Mouse (Mus musculus) thymus, postnatal 25 days (tissue): ENCODE measurements at regions not wholly inside any gene's neighbourhood (a gene's known extent, or its start where the extent isn't known, plus 50 kb on each side); places are given as distances from the start of the nearest gene placed in this dataset.

Source experiments
- DNase-seq: peaks from one replicate; pipeline ENCODE4 v3.0.0; 2022

DNA sequence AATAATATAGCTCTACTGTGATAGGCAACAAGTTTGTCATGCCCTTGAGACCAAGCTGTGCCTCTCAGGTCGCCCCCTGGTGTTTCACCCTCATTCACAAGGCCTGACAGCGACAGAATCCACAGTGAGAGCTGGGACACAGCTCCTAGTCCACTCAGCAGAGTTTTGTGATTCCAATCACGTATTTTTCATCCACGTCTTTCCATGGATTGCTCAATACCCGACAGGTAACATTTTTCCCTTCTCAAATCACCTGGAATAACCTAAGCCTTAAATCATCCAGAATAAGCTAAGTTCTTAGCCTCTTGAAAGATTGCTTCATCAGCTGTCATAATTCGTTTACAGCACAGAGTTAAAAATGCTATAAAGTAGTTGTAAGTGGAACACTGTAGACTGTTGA, 211.3 kb downstream of the Ccdc91 start:
- DNase-seq, result no peak

DNA sequence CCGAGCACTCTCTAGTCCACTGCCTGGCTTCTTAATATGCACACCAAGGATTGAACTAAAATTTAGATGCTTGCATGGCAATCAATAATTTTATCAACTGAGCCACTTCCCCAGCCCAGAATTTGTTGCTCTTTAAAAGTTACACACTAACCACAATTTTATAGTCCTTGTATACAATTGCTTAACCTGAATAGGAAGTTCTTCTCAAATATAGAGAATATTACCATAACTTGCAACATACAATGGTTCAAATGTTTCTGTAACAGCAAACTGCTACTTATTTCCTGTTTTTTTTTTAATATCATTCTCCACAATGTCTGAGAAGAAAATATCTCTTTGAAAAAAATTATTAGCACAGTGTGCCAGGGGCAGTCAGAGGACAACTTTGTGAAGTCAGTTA, 222.6 kb downstream of the Ccdc91 start:
- DNase-seq, result no peak

DNA sequence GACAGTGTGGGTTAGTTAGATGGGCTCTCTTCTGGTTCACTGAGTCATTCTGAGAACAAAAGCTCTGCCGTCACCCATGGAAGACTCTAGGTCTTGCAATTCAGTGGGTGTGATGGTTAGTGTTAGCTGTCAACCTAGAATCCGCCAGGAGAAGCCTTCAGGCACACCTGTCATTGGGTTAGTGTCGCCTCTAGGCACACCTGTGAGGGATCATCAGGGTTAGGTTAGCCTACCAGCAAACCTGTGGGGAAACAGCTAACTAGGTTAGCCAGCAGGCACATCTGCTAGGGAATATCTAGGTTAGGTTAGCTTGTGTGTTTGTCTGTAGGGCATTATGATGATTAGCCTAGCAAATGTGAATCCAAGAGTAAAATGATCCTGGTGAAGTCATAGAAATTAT, 223.8 kb downstream of the Ccdc91 start:
- DNase-seq, result no peak

DNA sequence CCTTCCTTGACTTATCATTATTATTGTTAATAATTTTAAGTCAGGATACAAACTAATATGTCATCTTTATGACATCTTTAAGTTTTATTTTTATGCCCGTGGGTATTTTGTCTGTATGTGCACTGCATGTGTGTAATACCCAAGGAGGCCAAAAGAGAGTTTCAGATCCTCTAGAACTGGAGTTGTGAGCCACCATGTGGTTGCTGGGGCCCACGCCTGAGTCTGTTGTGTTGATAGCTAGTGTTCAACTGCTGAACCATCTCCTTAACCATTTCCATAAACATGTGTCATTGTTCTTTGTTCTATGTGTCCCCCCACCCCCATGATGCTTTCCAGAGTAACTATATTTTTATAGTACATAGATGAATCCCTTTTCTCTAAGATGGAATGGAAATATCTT, 225.0 kb downstream of the Ccdc91 start:
- no peak for DNase-seq

DNA sequence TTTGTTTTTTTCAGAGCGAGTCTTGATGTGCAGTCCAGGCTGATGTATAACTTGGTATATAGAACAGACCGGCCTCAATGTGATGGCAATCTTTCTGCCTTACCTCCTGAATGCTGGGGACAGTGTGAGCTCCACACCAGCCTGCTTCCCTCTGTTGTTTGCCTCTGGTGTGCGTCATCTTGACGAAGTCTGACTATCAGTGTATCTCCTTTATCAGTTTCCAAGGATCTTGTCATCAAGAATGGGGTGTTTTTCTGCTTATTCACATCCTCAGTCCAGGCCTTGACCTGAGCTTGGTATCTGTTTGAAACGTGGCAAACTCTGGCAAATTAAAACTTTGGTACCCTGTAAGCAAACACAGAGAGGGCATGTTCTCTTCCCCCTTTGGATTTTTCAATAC, 226.3 kb downstream of the Ccdc91 start:
- no peak for DNase-seq

DNA sequence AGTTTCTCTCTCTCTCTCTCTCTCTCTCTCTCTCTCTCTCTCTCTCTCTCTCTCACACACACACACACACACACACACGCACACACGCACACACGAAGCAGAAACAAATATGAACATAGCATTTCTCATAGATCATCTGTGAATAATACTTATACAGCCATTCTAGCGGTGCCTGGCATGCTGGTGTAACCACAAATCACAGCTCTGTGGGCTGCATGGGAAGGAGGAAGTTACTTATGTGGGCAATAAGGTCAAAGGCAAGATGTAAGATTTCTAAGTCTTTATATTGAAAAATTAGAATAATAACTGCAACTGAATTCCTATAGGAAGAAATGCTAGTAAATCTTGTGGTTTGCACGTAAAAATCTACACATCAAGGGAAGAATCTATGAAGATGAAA, 228.7 kb downstream of the Ccdc91 start:
- no peak for DNase-seq

DNA sequence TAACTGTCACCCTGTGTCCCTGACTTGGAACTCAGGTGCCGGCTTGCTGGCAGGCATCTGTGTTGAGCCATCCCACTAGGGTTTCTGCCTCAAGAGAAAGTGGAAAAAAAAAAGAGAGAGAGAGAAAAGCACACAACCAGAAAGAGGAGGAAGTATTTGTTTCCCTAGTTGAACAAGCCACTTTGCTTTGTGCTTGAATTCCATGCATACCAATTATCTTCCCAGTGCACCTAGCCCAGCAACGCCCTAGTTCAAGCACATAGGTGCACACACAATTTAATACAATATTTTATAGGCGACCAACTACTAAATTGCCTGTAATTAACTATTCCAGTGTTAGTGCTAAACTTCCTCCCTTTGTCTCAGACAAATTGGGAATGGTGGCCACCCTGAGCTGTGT, 230.3 kb downstream of the Ccdc91 start:
- no peak for DNase-seq

DNA sequence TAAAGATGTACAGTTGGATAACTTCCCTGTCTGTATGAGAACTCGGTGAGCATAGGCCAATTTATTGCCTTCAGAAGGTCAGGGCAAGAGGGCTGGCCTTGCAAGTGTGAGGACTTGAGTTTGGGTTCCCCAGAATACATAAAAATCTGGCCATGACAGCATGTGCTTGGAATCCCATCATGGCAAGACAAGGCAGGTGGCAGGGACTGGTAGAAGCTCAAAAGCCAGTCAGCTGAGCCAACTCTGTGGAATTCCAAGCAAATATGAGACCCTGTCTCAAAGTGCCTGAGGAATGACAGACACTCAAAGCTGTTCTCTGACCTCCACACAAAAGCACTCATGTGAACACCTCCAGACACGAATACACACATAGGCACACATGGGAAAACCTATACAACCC, 231.1 kb downstream of the Ccdc91 start:
- no peak for DNase-seq

DNA sequence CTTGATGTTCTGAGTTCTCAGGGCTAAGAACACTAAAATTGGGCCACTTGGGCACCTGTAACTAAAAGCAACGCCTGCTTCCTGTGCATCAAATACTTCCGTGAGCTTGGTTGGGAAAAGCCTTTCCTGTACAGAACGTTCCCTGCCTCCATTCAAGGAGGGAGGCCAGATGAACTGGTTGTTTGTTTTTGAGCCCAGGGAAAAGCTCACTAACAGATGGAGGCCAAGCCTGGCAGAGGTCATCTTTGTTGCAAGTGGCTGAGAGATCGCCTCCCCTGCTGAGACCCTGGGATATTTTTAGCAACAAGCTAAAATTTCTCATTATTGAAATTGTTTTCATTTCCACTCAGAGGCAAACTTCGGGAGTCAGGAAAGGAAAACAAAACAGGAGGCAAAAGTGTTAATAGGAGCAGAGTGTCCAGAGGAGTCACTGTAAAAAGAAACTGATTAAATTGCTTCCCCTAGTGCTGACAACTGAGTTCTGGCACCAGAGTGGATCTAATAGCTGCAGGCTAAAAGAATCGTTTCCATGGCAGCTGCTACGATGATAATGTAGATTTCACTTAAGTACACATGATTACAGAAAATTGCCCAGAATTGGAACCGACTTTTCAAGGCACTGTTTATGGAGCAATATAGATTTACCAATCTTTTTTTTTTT, 242.6 kb downstream of the Ccdc91 start:
- DNase-seq, result no peak

DNA sequence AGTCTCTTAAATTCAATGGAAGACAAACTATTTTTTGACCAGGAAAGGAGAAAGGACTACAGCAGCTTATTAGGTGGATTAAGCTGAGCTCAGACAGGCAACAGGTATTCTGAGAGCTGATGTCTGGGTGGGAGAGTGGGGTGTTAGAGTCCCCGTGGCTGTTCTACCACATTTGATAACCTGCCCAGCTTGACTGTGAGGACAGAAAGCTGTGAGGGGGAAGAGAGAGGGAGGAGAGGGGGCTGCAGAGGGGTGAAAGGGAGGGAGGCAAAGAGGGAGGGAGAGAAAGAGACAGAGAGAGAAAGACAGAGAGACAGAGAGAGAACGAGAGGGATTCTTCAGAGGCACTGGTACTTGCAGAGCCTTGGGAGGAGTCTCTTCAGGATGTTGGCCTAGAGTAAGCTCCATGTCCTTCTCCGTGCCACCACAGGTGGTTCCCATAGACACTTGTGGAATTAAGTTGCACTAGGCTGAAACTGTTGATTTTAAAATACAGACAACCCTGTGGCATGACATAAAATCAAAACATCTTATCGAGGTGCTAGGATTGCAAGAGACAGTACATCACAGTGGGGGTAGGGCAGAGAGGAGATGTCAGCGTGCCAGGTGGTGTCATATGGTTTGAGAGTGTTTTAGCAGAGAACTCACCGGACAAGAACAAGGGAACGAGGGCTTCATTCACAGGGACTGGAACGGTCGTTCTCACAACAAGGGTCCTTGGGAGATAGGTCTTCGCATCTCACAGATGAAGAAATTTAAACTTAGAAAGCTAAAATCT, 243.3 kb downstream of the Ccdc91 start:
- DNase-seq, result no peak

DNA sequence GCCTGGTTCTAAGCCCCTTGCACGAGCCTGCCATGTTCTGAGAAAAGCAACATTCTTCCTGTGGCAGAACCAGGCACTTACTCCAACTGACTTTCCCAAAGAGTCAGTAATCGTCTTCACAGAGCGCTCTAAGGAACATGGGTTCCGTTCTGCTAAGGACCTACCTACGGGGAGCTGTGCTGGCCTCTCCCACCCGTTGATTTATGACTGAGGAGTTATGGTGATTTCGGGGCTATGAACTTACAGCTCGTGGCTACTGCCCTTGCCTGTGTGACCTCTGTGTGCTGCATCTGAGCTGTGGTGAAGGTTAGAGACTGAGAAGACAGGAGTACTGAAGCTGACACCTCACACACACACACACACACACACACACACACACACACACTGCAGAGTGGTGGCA, 243.9 kb downstream of the Ccdc91 start:
- DNase-seq, result no peak

DNA sequence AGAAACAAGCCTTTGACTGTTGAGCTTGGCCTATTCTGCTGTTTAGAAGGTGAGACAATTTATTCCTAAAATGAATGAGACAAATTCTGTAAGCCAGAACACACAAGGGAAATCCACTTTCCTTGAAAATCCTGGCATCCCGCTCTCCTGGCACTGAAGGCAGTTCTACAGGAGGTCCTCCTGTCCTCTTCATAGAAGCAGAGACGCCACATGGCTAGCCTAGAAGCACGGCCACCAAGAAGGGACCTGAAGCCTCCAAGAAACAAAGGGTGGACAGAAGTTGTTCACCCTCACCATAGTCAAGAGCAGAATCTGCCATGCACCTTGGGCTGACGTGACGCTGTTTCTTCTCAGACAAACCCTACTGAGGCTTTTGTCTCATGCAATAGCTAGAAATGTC, 247.7 kb downstream of the Ccdc91 start:
- DNase-seq, result no peak

DNA sequence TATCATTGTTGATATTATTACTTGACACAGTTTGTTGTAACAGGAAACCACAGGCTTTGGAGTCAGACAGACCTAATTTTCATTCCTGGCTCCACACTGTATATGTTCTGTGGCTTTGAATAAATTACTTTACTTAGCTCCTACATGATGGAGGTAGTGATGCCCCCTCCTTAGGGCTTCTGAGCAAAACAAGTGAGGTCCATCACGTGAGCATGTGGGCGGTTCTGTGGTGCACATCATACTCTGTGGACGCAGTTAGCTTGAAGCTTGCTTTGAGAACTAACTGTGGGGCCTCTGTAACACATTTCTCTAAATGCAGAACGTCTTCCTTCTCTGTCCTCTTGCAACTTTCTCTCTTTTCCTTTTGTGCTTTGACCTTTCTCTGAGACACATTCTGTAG, 251.4 kb downstream of the Ccdc91 start:
- DNase-seq, result no peak

DNA sequence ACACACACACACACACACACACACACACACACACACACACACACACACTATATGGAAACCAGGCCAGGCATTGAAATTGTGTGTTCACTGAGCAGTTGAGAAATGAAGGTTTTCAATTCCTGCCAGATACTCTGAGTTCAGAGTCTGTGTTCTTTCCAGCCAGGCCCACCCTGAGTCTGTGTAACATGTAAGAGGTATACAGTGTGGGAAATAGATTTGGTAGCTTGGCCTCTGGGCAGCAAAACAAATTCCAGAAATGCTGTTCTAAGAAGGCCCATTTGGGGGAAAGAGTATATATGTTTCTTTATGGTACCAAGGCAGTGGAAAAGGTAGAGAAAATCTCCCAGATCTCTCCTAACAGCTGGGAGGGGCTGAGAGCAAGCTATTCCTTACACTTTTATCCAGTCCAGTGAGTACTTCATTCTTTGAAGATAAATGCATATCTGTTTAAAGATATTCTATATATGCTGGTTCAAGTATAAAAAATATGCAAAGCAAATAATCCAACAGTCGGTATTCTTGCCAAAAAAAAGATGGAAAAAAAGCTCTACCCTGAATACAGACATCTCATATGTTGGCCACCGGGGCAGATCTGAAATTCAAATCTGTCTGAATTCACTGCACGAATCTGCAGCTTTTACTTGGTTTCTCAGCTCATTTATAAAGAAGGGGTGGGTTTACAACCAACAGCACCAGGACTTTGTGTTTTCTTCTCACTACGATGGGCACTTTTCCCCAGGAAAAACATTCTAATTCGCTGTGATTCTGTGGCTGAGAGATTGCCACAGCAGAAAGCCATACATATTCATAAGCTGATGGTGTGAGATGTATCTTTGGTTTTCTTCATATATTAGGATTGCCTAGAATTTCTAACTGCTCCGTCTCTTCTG, 252.3 kb downstream of the Ccdc91 start:
- DNase-seq, result no peak

DNA sequence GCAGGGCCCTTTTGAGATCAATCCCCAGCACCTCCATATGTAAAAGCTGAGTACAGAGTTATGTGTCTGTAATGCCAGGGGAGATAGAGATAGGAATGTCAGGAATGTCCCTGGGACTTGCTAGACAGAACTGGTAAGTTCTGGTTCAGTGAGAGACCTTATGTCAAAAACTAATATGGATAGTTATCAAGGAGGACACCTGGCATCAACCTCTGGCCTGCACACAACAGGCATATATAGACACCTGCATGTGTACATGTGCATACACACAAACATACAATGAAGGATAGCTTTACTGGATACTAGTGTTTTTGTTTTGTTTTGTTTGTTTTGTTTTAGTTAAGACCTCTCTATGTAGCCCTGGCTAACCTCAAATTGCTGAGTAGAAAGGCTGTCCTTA, 254.1 kb downstream of the Ccdc91 start:
- DNase-seq, result no peak

DNA sequence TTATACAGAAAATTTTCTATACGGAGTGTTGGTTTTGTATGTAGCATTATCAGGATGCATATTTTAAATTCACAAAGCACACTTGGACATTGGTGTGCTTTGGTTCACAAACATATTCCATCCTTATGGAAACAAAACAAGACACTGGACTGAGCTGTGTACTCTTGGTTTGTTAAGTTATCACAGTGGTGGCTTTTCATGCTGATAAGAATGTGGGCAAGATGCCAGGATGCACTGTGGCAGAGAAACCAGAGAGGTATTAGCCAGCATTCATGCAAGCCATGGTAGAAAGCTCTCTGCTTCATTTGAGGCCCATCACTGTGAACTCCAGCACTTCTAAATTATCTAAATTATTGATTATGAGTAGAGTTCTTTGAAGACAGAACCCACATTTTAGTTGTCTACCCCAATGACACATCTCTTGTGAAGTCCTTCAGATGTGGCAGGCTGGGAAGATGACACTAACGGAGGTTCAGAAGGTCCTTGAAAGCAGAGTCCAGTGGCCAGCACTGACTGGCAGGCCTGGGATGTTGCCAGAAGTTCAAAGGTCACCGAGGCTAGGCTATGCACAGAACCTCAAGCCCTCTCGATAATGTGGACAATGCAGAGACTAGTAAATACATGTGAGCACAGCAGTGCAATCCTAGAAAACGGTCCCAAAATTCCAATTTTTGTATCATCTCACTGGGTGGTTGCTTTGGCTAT, 263.1 kb downstream of the Ccdc91 start:
- no peak for DNase-seq

DNA sequence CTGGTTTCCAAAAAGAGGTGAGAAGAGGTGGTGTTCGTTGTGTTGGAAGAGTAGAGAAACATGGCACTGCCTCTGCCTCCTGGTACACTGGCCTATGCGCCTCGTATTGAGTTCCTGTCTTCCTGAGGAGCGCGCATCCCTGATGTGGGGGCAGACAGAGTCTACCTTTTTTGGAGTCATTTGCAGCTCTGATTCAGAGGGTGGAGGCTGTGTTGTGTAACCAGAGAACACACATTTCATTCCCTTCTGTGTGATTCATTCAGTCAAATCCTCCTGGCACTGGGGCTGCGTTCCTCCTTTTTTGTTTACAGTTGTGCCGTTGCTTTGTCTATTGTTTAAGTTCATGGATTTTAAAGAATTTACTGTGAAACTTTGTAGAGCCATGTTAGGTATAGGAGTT, 265.8 kb downstream of the Ccdc91 start:
- DNase-seq, result no peak

DNA sequence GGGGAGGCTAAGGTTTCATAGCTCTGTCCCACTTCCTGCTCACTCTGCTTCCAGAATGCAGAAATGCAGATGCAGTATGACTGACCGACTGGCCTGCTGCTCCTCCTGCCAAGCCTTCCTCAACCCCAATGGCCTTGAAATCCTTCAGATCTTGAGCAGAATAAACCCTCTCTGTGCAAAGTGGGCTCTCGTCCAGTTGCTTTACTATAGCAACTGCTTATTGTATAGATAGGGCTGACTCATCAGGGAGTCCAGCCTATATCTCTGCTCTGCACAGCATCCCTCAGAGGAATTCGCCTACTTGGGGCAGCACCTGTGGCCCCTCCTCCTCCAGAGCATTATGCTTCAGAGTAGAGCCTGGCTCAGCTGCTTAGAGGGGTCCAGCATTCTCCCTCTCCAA, 268.5 kb downstream of the Ccdc91 start:
- DNase-seq, result no peak

DNA sequence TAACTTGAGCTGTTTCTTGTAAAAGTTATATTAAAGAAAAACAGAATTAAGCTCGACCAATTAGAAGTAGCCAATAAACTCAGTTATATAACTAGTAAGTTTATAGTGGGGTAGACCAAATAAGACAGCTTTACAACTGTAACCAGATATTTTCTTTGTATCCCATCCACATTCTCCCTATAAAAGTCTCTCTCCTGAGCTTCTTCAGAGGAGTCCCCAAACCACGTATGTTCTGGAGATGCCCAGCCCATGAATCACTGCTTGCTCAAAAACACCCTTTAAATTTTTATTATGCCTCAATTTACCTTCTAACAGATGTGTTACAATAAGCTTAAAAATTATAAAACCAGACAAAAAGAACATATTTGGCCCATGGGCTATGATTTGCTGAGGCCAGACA, 270.1 kb downstream of the Ccdc91 start:
- DNase-seq, result no peak

DNA sequence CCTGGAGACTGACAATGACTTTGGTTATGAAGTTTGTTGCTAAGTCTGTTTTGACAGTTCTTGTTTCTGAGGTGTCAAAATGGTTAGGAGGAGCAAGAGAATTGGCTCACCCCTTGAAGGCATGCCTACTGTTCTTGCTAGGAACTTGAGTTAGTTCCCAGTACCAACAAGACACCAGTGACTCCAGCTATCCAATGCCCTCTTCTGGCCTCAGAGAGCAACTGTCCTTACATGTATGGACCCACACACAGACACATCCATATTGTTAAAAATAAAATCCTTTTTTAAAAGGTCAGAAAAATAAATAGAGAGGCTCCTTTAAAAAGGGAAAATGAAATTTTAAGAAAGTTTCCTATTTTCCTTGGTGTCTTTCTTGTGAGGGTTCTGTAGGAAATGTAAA, 272.3 kb downstream of the Ccdc91 start:
- DNase-seq, result no peak

DNA sequence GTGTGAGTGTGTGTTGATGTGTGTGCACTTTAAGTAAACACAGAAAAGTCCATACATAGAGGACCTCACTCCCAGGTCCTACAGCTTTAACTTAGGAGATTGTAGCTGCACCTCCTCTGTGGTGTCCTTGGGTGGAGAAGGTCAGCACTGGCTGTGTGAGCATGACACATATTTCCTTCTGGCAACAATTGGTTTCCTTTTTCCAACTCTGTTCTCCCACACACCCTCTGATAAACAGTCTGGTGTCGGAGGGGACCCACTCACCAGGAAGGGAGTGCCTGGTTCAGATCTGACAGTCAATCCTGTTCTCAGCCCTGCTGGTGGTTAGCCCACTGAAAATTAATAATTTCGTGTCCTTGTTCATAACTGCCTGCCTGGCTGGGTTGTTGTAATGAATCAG, 276.7 kb downstream of the Ccdc91 start:
- no peak for DNase-seq

DNA sequence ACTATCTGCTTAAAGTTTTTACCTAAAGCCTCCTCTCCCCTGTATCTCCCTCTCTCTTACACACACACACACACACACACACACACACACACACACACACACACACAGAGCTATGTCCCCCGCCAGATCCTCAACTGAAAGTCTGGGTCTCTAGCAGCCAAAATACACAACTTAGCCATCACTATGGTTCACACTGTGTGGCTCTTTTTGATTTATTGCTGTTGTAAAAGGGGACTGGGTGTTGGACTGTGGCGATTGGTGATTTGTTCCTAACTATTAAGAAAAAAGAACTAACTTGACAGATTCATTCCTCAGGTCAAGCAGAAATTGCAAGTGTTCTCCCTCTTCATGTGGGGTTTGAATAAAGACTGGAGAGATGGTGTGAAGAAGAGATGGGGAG, 278.2 kb downstream of the Ccdc91 start:
- DNase-seq, result no peak
